Comparison of ENCODE assay signal across 8 mouse cellular contexts in the genomic region with DNA sequence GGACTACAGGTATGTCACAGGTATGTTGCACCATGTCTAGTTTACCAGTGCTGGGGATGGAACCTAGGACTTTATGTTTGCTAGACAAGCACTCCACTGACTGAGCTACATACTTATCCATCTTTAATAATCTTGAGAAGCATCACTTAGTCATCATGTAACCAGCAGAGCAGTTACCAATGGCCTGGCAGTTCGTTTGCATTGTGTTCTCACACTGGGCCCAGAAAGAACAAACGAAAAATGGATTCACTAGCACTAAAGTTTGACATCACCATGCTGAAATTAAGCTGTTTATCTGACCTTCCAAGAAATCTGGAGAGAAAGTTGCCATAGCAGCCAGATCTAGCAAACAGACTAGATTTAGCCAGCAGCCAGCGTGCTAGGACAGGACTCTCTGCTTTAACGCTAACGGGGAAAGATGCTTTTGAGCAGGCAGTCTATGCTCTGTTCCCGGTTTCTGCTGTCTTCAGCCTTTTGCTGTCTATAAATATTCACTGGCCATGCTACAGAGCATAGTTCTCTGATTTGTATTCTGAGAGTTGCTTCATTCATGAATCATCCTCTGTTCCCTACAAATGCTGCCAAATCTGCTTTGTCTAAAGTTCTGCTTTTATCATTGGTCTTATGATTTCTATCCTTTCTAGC.
DNase-seq lines count a peak whose midpoint lies in the region; TF ChIP-seq lines count a peak whose summit lies in the region.

No protein-coding gene starts in this region.

- DNase-seq in adrenal gland, postnatal 10 days = peak; percentile 16
- DNase-seq in adrenal gland, adult 8-10 months = no peak
- DNase-seq in kidney, postnatal 14 days = peak; percentile 2
- no peak for DNase-seq in kidney, adult 9 months
- peak; percentile 1 to 12 for DNase-seq in heart, postnatal 36 days
- no peak for DNase-seq in thymus, adult 18-20 months
- no peak for DNase-seq in T-cell, adult 2 months (ENCODE audit: low spot score)

- H3K36me3 ChIP-seq in myocyte (ENCODE audit: control insufficient read depth, insufficient read depth) = no peaks in the 10 kb centered on the region

- intact Hi-C loops in heart, postnatal 36 days (cut with DNase I) = no loop called here

- H3K4me2 ChIP-seq in myocyte (ENCODE audit: low read depth) = peak overlapping the region; percentile 64

- H3K27me3 ChIP-seq in myocyte (ENCODE audit: control insufficient read depth, insufficient read depth, insufficient read length) = no peaks in the 10 kb centered on the region

- no peak overlapping the region for H3K4me3 ChIP-seq in myocyte

- H3ac ChIP-seq in myocyte (ENCODE audit: control insufficient read depth, insufficient read length) = no peak overlapping the region

- no peak for TF ChIP-seq POLR2A in myocyte (IDR thresholded peaks at IDR 0.05; ENCODE audit: insufficient read length, low read depth)

- H3K79me2 ChIP-seq in myocyte (ENCODE audit: control insufficient read depth, insufficient read depth) = no peaks in the 10 kb centered on the region

TF ChIP-seq in myocyte, 11 proteins besides CTCF, POLR2A, EP300 and RAD21:
- TF ChIP-seq USF1 (IDR thresholded peaks at IDR 0.05; ENCODE audit: low read depth) (no peak), CEBPB (IDR thresholded peaks at IDR 0.05; ENCODE audit: insufficient read depth, poor library complexity, severe bottlenecking) (peak; percentile 53; the same call in 1 of the 2 replicates)

Comparison
In these comparisons a context has a peak if more than half of its experiments do, and no peak if none do; other contexts are left out.
1. DNase-seq: peak in adrenal gland, postnatal 10 days (single experiment), kidney, postnatal 14 days (single experiment) and heart, postnatal 36 days (2 of 2); none in adrenal gland, adult 8-10 months (single experiment), kidney, adult 9 months (single experiment), thymus, adult 18-20 months (0 of 2) and T-cell, adult 2 months (single experiment).